Mouse (Mus musculus): Measurements from ENCODE around the gene Gm45337.
"Not testable (repeated sequence)": the region's sequence is repeated elsewhere in the genome, so short reads cannot be mapped to it uniquely, and the experiment has no call there.

Gene Gm45337

DNA sequence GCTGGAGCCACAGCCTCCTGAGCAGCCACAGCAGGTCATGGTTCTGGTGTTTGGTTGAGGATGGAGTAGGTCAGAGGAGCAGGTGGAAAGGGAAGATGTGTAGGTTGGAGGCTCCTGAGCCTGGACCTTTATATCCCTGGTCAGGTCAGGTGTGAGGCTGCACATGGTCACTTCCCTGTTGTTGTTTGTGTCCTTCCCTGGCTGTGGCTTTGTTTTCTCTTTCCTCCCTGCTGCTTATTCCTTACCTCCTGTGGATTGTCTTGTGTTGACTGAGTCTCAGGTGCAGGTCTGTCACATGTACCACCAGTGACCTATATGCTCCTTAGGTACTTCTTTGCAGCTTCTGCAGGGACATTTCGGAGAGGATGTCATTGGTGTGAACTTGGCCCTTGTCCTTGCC is at the start of gene Gm45337:
Gene Gm45337 (minus strand): TSS at position 101 of the 400 bp plus-strand sequence.
- DNase-seq (ENCODE audit: low spot score): no peak

DNA sequence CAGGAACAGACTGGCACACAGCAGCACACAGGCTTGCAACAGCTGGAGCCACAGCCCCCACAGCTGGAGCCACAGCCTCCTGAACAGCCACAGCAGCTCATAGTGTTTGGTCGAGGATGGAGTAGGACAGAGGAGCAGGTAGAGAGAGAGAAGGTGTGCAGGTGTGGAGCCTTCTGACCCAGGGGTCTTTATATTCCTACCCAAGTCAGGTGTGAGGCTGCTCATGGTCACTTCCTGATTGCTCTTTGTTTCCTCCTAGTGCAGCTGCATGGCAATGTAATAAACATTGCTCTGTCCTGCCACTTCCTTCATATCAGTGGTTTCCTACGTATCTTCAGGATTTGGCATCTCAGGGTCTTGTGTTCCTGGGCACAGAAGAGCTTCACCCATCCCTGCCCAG is 45.9 kb upstream of the Gm45337 start, which contains the start of gene Gm10153:
Gene Gm10153 (minus strand): TSS at position 101 of the 400 bp plus-strand sequence.
- DNase-seq (ENCODE audit: low spot score): no peak

DNA sequence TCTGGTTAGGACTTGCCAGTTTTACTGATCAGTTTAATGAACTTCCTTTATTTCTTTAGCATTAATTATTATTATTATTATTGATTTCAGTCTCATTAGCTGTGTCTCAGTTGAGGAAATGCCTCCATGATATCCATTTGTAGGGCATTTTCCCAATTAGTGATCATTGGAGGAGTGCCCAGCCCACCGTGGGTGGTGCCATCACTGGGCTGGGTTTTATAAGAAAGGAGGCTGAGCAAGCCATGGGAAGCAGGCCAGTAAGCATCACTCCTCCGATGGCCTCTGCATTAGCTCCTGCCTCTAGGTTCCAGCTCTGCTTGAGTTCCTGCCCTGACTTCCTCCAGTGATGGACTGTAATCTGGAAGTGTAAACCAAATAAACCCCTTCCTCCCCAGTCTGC is 43.7 kb upstream of the Gm45337 start:
- DNase-seq (ENCODE audit: low spot score): no peak

DNA sequence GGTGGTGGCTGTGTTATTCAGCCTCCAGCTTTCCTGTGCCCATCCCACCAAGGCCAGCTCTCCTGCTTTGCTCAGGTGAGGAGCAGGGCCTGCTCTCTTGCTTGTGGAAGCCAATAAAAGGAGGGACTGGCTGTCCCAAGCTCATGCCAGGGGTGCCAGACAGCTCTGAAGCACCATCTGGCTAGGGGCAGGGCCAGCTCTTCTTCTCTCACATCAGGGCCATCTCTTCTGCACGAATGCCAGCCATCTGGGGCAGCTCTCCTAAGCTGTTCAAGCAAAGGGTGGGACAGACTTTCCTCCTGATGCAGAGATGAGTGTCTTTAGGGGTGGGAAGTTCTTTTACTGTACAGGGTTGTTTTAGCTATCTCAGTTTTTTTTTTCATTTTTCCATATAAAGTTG is 36.6 kb upstream of the Gm45337 start:
- no peak for DNase-seq (ENCODE audit: low spot score)

DNA sequence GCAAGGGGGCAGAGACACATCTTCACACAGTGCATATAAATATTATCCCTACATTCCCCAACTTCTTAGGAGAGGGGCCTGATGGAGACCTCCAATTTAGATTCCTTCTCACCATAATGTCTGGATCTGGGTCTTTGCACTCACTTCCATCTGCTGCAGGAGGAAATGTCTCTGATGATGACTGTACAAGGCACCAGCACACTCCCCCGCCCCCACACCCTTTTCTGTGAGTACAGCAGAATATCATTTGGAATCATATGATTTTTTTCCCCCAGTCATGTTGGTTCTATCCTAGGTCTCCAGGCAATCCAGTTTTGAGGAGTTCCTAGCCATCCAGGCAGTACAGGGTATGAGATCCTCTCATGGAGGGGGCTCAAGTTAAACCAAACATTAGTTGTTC is 34.3 kb upstream of the Gm45337 start:
- no peak for DNase-seq (ENCODE audit: low spot score)

DNA sequence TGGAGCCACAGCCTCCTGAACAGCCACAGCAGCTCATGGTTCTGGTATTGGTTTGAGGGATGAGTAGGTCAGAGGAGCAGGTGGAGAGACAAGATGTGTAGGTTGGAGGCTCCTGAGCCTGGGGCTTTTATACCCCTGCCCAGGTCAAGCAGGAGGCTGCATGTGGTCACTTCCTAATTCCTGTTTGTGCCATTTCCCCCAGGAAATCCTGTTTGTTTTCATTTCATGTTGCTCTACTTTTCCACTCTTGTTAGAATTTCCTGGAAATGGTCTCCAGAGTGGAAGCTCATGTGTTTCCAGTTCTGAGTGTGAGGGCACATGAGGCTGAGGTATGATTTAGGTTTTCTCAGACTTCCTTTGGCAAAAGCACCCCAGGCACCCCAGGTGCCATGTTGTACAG is 31.5 kb upstream of the Gm45337 start, which contains the start of gene Krtap5-2:
Gene Krtap5-2 (minus strand): TSS at position 101 of the 400 bp plus-strand sequence.
- not testable (repeated sequence) for DNase-seq (ENCODE audit: low spot score)

DNA sequence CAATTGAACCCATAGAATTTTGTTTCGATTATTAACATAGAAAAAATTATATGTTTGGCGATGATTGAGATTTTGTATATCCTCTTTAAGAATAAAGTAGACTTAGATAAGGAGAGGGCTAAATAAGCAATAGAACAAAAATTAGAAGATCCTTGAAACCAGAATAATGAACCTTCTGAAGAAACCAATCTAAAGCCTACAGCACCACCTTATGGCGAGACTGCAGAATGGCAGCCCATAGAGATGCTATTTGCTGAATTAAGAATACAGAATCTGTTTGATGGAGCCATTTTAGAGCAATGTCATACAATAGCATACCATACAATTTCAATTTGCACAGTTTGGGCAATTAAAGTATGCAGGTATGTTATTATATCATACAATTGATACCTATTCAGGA is 25.4 kb upstream of the Gm45337 start:
- no peak for DNase-seq (ENCODE audit: low spot score)

DNA sequence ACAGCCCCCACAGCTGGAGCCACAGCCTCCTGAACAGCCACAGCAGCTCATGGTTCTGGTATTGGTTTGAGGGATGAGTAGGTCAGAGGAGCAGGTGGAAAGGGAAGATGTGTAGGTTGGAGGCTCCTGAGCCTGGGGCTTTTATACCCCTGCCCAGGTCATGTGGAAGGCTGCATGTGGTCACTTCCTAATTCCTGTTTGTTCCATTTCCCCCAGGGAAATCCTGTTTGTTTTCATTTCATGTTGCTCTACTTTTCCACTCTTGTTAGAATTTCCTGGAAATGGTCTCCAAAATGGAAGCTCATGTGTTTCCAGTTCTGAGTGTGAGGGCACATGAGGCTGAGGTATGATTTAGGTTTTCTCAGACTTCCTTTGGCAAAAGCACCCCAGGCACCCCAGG is 21.2 kb upstream of the Gm45337 start, which contains the start of gene Gm4553:
Gene Gm4553 (minus strand): TSS at position 101 of the 400 bp plus-strand sequence.
- not testable (repeated sequence) for DNase-seq (ENCODE audit: low spot score)

DNA sequence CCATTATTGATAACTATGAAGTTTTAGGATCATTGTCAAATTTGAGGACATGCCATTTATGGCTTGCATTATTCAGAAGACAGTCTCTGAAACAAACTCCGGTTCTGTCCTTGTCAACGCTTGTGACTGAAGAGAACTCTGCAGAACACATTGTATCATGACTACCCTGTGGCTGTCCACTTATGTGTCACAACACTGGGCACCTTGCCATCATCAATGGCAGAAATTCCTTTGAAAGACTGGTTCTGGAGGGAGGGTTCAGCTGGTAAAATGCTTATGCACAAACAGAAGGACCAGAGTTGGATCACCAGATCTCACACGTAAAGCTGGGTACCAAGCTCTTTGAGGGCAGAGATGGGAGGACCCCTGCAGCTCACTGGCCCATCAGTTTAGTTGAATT is 15.0 kb upstream of the Gm45337 start:
- no peak for DNase-seq (ENCODE audit: low spot score)

DNA sequence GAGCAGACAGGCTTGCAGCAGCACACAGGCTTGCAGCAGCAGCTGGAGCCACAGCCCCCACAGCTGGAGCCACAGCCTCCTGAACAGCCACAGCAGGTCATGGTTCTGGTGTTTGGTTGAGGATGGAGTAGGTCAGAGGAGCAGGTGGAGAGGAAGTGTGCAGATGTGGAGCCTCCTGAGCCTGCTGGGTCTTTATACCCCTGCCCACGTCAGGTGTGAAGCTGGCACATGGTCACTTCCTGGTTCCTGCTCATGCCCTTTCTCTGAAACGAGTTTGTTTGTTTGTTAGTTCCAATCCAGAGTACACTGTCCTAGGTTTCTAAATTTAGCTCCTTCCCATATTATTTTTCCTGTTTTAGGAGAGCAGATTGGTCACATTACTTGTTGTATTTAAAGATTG is 12.6 kb upstream of the Gm45337 start, which contains the start of gene Gm29735:
Gene Gm29735 (minus strand): TSS at position 101 of the 400 bp plus-strand sequence.
- not testable (repeated sequence) for DNase-seq (ENCODE audit: low spot score)

DNA sequence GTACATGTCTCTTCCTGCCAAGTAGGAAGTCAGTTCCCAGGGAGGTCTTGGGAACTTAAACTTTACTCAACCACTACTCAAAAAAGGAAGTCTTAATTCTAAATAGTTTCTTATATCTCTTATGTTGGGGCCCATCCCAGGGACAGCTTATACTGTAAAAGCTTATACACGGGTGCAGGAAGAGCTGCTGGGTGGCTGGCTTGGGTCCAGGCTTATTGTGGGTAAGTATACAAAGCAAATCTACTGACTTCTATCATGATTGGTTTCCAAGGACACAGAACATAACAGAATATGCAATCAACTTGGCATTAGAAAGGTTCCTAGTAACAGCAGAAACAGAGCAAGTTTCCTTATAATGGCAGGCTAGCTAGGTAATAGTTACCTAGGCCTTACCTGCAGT is 10.9 kb upstream of the Gm45337 start:
- no peak for DNase-seq (ENCODE audit: low spot score)

DNA sequence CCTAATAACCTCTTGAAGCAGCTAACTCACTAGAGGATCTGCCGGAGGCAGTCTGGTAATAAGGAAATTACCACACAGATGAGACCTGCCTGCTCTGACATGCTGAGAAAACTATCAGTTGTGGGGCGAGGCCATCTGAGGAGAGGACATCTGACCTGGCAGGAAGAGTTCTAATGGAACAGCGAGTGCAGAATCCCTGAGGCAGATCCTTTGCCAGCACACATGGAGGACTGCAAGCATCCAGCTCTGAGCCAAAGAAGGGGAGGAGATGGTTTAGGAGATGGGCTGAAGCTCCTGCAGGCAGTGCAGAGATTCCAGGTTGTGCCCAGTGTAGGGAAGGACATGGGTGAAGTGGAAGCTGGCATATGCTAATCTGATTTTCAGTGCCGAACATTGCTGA is 7.8 kb upstream of the Gm45337 start:
- DNase-seq (ENCODE audit: low spot score): no peak

DNA sequence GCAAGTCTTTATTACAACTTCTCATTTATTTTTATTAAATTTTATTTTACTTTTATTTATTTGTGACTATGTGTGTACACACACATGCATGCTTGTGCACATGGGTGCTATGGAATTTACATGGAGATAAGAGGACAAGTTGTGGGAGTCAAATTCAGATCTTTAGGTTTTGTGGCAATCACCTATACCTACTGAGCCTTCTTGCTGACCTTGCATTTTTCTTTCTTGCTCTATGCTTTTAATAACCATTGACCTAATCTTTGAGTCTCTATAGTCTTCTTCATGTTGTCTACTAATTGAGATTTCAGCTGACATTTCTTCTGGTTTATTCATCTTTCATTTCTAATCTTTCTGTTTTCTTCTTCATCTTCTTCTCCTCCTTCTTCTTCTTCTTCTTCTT is 4.2 kb upstream of the Gm45337 start:
- no peak for DNase-seq (ENCODE audit: low spot score)

DNA sequence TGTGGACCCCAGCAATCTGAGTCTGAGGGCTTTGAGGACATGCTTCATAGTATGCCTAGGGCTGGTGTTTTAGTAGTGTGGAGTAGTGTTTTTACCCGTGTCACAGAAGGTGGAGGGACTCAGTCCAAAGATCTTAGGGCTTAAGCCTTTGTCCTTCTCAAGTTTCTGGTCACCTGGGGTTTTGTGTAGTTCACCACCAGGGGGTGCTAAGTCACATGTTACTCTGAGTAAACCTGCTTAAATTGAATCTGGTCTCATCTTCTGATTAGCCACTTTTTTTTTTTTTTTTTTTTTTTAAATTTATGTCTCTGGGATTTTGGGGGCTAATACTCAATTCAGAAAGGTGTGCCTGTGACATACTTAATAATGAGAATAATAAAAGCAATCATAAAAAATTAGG is 1.6 kb upstream of the Gm45337 start:
- DNase-seq (ENCODE audit: low spot score): peak; percentile 68

DNA sequence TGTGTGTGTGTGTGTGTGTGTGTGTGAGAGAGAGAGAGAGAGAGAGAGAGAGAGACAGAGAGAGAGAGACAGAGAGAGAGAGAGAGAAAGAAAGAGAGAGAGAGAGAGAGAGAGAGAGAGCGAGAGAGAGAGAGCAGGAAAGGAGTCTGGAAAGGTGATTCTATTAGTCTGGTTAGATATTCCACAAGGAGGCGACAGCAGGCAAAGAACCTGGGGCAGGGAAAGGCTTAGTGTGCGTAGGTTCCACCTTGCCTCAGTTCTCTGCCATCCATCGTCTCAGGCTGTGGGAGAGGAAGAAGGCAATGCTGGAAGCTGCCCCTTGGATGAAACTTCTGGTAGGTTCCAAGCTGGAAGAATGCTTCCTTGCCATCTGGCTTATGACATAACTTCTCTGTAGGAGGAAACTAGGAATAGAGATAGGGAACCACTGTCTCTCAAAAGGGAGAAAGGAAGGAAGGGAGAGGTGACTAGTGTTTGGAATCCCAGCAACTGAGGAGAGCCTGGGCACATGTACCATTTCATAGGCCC is 1.1 kb upstream of the Gm45337 start:
- no peak for DNase-seq (ENCODE audit: low spot score)

DNA sequence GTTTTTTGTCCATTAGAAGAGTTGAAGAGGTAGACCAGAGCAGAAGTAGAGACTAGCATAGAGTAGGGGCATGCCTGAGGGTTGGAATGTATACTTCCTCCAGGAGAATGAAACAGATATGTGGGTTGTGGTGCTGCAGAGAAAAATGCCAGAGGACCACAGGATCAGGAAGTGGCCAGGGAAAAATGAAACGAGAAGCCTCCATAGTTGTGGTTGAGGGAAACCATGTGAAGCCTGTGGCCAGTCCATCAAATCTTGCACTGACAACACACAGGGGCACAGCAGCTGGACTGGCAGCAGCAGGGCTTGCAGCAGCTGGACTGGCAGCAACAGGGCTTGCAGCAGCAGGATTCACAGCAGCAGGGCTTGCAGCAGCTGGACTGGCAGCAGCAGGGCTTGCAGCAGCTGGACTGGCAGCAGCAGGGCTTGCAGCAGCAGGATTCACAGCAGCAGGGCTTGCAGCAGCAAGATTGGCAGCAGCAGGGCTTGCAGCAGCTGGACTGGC is 849 bp downstream of the Gm45337 start:
- DNase-seq (ENCODE audit: low spot score): not testable (repeated sequence)

DNA sequence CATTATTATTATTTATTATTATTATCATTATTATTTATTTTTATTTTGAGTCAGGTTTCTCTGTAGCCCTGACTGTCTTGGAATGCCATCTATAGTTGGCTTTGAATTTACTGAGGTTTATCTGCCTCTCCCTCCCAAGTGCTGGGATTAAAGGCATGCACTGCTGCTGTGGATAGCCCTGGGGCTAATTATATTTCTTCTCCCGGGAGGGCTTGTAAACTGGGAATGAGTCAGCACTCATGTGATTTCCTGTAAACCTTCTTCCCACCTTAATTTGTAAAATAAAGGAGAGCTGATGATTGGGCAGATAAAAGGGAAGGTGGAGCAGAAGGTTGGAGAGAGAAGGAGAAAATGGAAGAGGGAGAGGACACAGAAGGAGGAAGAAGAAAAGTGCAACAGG is 3.7 kb downstream of the Gm45337 start:
- no peak for DNase-seq (ENCODE audit: low spot score)

DNA sequence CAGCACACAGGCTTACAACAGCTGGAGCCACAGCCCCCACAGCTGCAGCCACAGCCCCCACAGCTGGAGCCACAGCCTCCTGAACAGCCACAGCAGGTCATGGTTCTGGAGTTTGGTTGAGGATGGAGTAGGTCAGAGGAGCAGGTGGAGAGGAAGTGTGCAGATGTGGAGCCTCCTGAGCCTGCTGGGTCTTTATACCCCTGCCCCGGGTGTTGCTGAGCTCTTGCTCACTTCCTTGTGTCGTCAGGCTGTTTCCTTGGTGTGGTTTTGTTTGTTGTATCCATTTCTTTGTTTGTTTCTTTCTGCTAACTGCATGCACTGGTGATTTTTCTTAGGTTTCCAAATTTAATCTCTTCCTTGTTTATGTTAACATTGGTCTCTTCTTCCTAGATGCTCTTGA is 8.5 kb downstream of the Gm45337 start, which contains the start of gene Gm39115:
Gene Gm39115 (minus strand): TSS at position 101 of the 400 bp plus-strand sequence.
- not testable (repeated sequence) for DNase-seq (ENCODE audit: low spot score)

DNA sequence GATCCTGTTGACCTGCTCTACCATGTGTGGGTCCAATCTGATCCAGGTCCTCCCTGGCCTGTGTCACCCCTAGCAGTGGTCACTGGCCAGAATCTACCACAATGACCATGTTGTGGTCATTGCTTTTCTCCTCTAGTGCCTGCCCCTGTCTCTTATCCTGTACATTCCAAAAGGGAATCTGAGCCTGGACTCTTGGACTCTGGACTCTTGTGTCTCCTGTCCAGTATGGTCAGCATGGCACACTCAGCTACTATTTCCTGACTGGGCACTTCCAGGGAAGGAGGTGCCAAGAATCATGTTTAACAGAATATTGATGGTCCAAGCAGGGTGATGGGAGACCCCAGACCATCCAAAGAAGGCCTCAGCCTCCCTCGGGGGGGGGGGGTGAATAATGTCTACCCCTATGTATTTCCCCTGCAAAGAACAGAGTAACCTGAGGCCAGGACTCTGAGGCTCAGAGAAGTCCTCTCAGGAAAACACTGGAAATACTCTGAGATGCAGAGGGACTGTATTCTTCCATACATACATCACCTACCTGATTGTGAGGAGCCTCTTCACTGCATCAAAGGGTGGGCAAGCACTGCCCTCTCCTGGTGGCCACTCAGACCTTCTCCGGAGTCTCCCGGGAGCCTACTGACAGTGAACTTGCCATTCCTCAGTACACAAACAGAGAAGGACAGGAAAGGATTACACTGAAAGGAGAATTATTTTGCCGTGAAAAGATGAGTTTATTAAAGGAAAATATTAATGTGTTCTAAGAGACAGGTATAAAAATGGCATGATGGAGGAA is 10.0 kb downstream of the Gm45337 start:
- no peak for DNase-seq (ENCODE audit: low spot score)

DNA sequence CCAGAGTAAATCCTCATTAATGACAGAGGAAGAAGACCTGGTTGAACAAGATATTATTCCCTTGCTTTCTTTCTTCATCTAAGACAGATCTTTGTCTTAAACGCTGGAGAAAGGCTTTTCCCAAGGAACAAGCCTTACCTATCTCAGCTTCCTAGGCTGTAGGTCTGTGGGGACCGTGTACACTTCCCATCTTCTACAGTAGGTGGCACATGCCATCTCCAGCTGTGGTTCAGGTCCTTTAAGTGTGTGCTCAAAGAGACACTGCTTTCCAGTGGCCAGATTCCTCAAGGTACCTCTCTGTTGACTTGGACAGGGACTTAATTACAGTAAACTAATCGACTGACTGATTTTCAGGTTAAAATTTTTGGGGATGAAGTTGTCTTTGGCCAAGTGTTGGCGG is 15.6 kb downstream of the Gm45337 start:
- no peak for DNase-seq (ENCODE audit: low spot score)

DNA sequence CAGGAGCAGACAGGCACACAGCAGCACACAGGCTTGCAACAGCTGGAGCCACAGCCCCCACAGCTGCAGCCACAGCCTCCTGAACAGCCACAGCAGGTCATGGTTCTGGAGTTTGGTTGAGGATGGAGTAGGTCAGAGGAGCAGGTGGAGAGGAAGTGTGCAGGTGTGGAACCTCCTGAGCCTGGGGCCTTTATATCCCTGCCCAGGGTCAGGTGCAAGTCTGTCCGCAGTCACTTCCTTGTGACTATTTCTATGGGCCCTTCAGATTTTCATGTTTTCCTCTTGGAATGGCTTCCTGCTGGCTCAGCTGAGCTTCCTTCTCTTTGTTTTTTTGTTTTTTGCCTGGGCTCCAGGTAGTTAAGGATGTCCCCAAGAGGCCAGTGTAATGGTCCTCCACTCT is 23.8 kb downstream of the Gm45337 start, which contains the start of gene Gm45618:
Gene Gm45618 (minus strand): TSS at position 101 of the 400 bp plus-strand sequence.
- DNase-seq (ENCODE audit: low spot score): not testable (repeated sequence)

DNA sequence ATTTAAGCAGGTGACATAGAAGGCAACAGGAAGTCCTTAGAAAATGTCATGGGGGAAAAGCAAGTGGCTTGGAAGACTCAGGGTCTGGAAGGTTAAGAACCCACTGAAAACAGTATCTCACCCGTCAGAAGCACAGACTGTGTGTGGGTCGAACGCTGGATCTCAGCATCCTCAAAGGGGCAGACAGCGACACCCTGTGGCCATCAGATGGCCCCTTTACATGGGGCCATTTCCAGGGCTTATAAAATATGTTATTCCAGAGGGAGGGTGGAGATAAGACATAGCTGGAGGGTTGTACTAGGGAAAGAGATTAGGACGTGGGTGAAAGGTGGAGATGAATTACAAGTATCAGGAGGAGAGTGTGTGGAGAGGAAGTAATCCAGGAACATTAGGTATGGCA is 24.8 kb downstream of the Gm45337 start:
- DNase-seq (ENCODE audit: low spot score): no peak

DNA sequence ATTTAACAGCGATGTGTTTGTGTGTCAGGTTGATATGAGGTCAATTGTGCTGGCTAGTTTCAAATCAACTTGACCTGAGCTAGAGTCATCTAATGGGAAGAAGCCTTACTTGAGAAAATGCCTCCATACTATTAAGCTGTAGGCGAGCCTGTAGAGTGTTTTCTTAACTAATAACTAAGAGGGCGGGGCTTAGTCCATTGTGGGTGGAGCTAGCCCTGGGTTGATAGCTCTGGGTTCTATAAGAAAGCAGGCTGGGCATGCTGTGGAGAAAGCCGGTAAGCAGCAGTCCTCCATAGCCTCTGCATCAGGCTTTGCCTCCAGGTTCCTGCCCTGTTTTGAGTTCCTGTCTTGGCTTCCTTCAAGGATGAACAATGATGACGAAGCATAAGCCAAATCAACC is 39.7 kb downstream of the Gm45337 start:
- no peak for DNase-seq (ENCODE audit: low spot score)
